Mouse (Mus musculus) cortical plate, adult 2 months (tissue): ENCODE data around the gene Ctsw.

Experiments used
- CTCF ChIP-seq: fragments of 200-500 bp; IDR thresholded peaks from 2 replicates; pipeline ENCODE4 v1.5.1; 2011; ENCODE audit warnings: mild to moderate bottlenecking, control low read depth, low read length; ENCODE audit not compliant: insufficient read depth; ENCODE audit errors: extremely low read depth
- POLR2A ChIP-seq: fragments of 200-500 bp; IDR thresholded peaks from 2 replicates; pipeline ENCODE4 v1.6.1; 2011; ENCODE audit warnings: mild to moderate bottlenecking, low read length, control low read depth; ENCODE audit not compliant: insufficient read depth; ENCODE audit errors: extremely low read depth

GRCm38 (mm10) chr19:5488878-5489571 lies 20.7 kb upstream of the Ctsw start:
- TF ChIP-seq CTCF (no peak), POLR2A (peak; percentile 90)
